ENCODE assay signal across 19 mouse cellular contexts in the genomic region with DNA sequence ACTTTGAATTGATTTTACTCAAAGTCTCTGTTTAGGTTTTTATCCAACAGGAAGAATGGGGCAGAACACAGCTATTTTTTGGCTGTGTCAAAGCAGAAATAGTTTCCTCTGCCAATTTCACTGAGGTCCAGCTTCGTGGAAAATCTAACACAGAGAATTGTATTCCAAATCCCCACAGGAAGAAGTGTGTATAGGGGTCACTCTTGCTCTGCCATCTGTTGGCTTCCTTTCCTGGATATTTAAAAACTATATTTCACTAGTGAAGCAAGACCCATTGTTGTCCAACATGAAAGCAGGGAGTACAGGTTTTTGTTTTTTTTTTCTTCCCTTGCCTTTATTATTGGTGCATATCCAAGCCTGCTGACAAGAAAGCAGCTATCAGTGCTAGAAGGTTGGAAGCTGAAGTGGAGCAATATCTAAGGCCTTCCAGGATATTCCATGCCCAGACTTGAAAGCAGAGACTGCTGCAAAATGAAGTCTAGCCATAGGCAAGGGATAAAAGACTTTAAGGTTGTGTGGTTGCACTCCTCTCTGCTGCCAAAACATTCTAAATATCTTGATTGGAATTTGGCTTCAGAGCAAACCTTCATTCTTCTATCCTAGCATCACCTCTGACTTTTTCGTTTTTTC.
DNase-seq lines count a peak whose midpoint lies in the region; ATAC-seq lines count a peak whose summit lies in the region.
"Had no signal": no experiment of that assay in that cellular context is flagged by ENCODE, and none has a peak within 500 bp of the region (broad histone marks: within the 10 kb centered on the region; RNA-seq: fewer than 3 reads in every experiment).

No protein-coding gene starts in this region.

- H3K9ac ChIP-seq in heart, embryonic 16.5 days (ENCODE audit: low read length): no peak overlapping the region
- H3K9ac ChIP-seq: hindbrain, embryonic 12.5 days; limb, embryonic 13.5 days; liver, embryonic 15.5 days; stomach, embryonic 15.5 days had no signal

- H3K9me3 ChIP-seq in heart, embryonic 16.5 days (replicated peaks; ENCODE audit: control insufficient read depth, low read length): no peaks in the 10 kb centered on the region
- H3K9me3 ChIP-seq: hindbrain, embryonic 12.5 days; limb, embryonic 13.5 days; liver, embryonic 15.5 days; stomach, embryonic 15.5 days had no signal

- no peak overlapping the region for H3K4me3 ChIP-seq in heart, embryonic 16.5 days (ENCODE audit: low read length)
- H3K4me3 ChIP-seq: hindbrain, embryonic 12.5 days; layer of hippocampus, adult 2 months; left cerebral cortex, adult 2 months; limb, embryonic 13.5 days; liver, embryonic 15.5 days; stomach, embryonic 15.5 days had no signal

- no peak overlapping the region for H3K4me2 ChIP-seq in heart, embryonic 16.5 days (ENCODE audit: low read depth, low read length)
- H3K4me2 ChIP-seq: heart, embryonic 11.5 days; hindbrain, embryonic 12.5 days; limb, embryonic 13.5 days; liver, embryonic 15.5 days; stomach, embryonic 15.5 days had no signal

- ATAC-seq in heart, embryonic 16.5 days (replicated peaks; ENCODE audit: extremely low read depth, insufficient read depth, low FRiP score): peak; percentile 10; the same call in 1 of the 2 replicates
- ATAC-seq: midbrain, embryonic 16.5 days had no signal

- H3K27me3 ChIP-seq in heart, embryonic 16.5 days (ENCODE audit: control insufficient read depth, insufficient read depth, low read length): no peaks in the 10 kb centered on the region
- H3K27me3 ChIP-seq: hindbrain, embryonic 12.5 days; limb, embryonic 13.5 days; liver, embryonic 15.5 days; stomach, embryonic 15.5 days had no signal

- no peak overlapping the region for H3K27ac ChIP-seq in heart, embryonic 16.5 days (ENCODE audit: low read length)
- H3K27ac ChIP-seq: hindbrain, embryonic 12.5 days; layer of hippocampus, adult 2 months; left cerebral cortex, adult 2 months; limb, embryonic 13.5 days; liver, embryonic 15.5 days; stomach, embryonic 15.5 days had no signal

- H3K4me1 ChIP-seq in heart, embryonic 16.5 days (ENCODE audit: control insufficient read depth, insufficient read depth, low read length): no peaks in the 10 kb centered on the region
- H3K4me1 ChIP-seq: hindbrain, embryonic 12.5 days; limb, embryonic 13.5 days; liver, embryonic 15.5 days; stomach, embryonic 15.5 days had no signal

- WGBS in heart, embryonic 16.5 days: 44% methylated on average over 2 of the region's 2 CpGs

- no peak for DNase-seq in heart, adult 8-10 months (ENCODE audit: low spot score)
- peak; percentile 92 for DNase-seq in brain, adult 2 months (ENCODE audit: low read depth, low spot score)
- peak; percentile 50 to 65 for DNase-seq in cerebellum, adult 18-20 months
- peak; percentile 16 to 47 for DNase-seq in cerebellum, postnatal 36 days
- DNase-seq in urinary bladder, postnatal 4 days (ENCODE audit: low spot score in 2 of 2): no peak
- DNase-seq in urinary bladder, postnatal 10 days (ENCODE audit: low spot score): no peak
- DNase-seq: adrenal gland, postnatal 36 days; gastrocnemius, postnatal 10 days; spleen, adult 18-20 months; thymus, adult 2 months had no signal

- H3K36me3 ChIP-seq in heart, embryonic 16.5 days (ENCODE audit: control insufficient read depth, insufficient read depth): no peaks in the 10 kb centered on the region
- H3K36me3 ChIP-seq: hindbrain, embryonic 12.5 days; limb, embryonic 13.5 days; liver, embryonic 15.5 days; stomach, embryonic 15.5 days had no signal

Comparison
In these comparisons a context has a peak if more than half of its experiments do, and no peak if none do; other contexts are left out.
1. DNase-seq: peak in brain, adult 2 months (single experiment), cerebellum, adult 18-20 months (2 of 2) and cerebellum, postnatal 36 days (2 of 2); none in heart, adult 8-10 months (single experiment), urinary bladder, postnatal 4 days (0 of 2) and urinary bladder, postnatal 10 days (single experiment).